Mouse (Mus musculus) left cerebral cortex, adult 18-20 months (tissue): ENCODE data around the gene Hs6st1. TPM values are rescaled to one million over a fixed set of nuclear protein-coding genes. Genes with fewer than 3 reads are reported as not detected.
"Not testable (repeated sequence)": the region's sequence is repeated elsewhere in the genome, so short reads cannot be mapped to it uniquely, and the experiment has no call there.

Experiments
- DNase-seq, 2 experiments: peaks; one replicate each; pipeline ENCODE4 v3.0.0; 2021 to 2022; ENCODE audit warnings: low spot score in 2 of 2, mixed read lengths in 1 of 2
- long read RNA-seq, 2 experiments: library from polyadenylated mRNA; stranded (forward); transcript quantifications; one replicate each; pipeline ENCODE4 v2.0.0; 2021
- total RNA-seq, 2 experiments: library from RNA; stranded (reverse); gene quantifications; 2 replicates each; pipeline ENCODE4 v1.2.3; 2021

The Hs6st1 gene
- 10 to 100 TPM; 48.6 to 51.7 TPM for total RNA-seq
- long read RNA-seq, experiment 1, transcript Hs6st1-201 (2 exons, 3,719 nt), result major isoform, 28 of 53 reads
- long read RNA-seq, experiment 1, transcript Hs6st1-202 (1 exons, 3,291 nt), result minor isoform, 21 of 53 reads
- long read RNA-seq, experiment 1, partial matches to known transcripts, result 0 of 53 reads
- long read RNA-seq, experiment 1, other reads (novel, unspliced or antisense), result 4 of 53 reads
- long read RNA-seq, experiment 2, transcript Hs6st1-201 (2 exons, 3,719 nt), result major isoform, 16 of 29 reads
- long read RNA-seq, experiment 2, transcript Hs6st1-202 (1 exons, 3,291 nt), result minor isoform, 11 of 29 reads
- long read RNA-seq, experiment 2, partial matches to known transcripts, result 0 of 29 reads
- long read RNA-seq, experiment 2, other reads (novel, unspliced or antisense), result 2 of 29 reads

GRCm38 (mm10) chr1:36068076-36068475 lies at the start of gene Hs6st1:
Gene Hs6st1 (plus strand): TSS chr1:36068400.
- DNase-seq, result peak; percentile 92 to 96

- no peak for DNase-seq
Measured at GRCm38 (mm10) chr1:36018617-36019016, 49.6 kb upstream of the Hs6st1 start.

- DNase-seq, result no peak
Measured at GRCm38 (mm10) chr1:36019161-36019560, 49.0 kb upstream of the Hs6st1 start.

GRCm38 (mm10) chr1:36020315-36020714 lies 47.9 kb upstream of the Hs6st1 start:
- no peak for DNase-seq

- peak; percentile 51 to 67 for DNase-seq
Measured at GRCm38 (mm10) chr1:36030421-36030821, 37.8 kb upstream of the Hs6st1 start.

- no peak for DNase-seq
Measured at GRCm38 (mm10) chr1:36038769-36039168, 29.4 kb upstream of the Hs6st1 start.

- no peak for DNase-seq
Measured at GRCm38 (mm10) chr1:36042072-36042471, 26.1 kb upstream of the Hs6st1 start.

GRCm38 (mm10) chr1:36043793-36044192 lies 24.4 kb upstream of the Hs6st1 start:
- DNase-seq, result not testable (repeated sequence)

GRCm38 (mm10) chr1:36044288-36044687 lies 23.9 kb upstream of the Hs6st1 start:
- DNase-seq, result no peak

- no peak for DNase-seq
Measured at GRCm38 (mm10) chr1:36052672-36053071, 15.5 kb upstream of the Hs6st1 start.

GRCm38 (mm10) chr1:36053566-36053965 lies 14.6 kb upstream of the Hs6st1 start:
- DNase-seq, result no peak

GRCm38 (mm10) chr1:36054182-36054966 lies 13.8 kb upstream of the Hs6st1 start:
- DNase-seq, result no peak

GRCm38 (mm10) chr1:36054967-36055357 lies 13.2 kb upstream of the Hs6st1 start:
- no peak for DNase-seq

GRCm38 (mm10) chr1:36059351-36059750 lies 8.8 kb upstream of the Hs6st1 start:
- no peak for DNase-seq

- DNase-seq, result no peak
Measured at GRCm38 (mm10) chr1:36059959-36060953, 7.9 kb upstream of the Hs6st1 start.

GRCm38 (mm10) chr1:36061211-36061915 lies 6.8 kb upstream of the Hs6st1 start:
- no peak for DNase-seq

GRCm38 (mm10) chr1:36062088-36062805 lies 6.0 kb upstream of the Hs6st1 start:
- no peak for DNase-seq

- DNase-seq, result no peak
Measured at GRCm38 (mm10) chr1:36062826-36063640, 5.2 kb upstream of the Hs6st1 start.

GRCm38 (mm10) chr1:36063641-36063955 lies 4.6 kb upstream of the Hs6st1 start:
- DNase-seq, result no peak
